Mouse (Mus musculus) fat pad, adult 2 months (tissue): Measurements from ENCODE around the gene Rab3a.

Experiments used
- DNase-seq: peaks from one replicate; pipeline ENCODE4 v3.0.0-alpha.2; 2011; ENCODE audit warnings: low read depth, low spot score; ENCODE audit errors: extremely low read depth

The Rab3a gene

GRCm38 (mm10) chr8:70741661-70742060 is 12.8 kb upstream of the Rab3a start:
- DNase-seq = no peak

- no peak for DNase-seq
Observed at GRCm38 (mm10) chr8:70742176-70742575, 12.3 kb upstream of the Rab3a start.

- DNase-seq = no peak
Observed at GRCm38 (mm10) chr8:70742981-70743655, 11.4 kb upstream of the Rab3a start.

- no peak for DNase-seq
Observed at GRCm38 (mm10) chr8:70743656-70744590, 10.6 kb upstream of the Rab3a start.

DNA sequence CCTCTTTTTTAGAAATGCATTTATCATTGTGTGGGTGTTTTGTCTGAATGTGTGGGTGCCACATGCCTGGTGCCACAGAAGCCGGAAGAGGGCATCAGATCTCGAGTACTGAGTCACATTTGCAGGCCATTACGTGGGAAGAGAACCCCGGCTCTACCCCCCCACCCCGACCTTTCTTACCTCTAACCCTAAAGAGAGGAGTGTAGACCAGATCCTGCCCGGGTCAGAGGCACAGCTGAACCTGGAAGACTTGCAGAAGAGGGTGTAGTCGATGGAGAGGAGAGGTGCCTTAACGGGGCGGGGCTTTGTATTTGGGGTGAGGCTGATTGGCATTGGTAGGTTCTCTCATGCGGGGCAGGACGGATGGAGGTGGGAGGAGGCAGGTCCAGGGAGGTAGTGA is 9.7 kb upstream of the Rab3a start:
- no peak for DNase-seq

DNA sequence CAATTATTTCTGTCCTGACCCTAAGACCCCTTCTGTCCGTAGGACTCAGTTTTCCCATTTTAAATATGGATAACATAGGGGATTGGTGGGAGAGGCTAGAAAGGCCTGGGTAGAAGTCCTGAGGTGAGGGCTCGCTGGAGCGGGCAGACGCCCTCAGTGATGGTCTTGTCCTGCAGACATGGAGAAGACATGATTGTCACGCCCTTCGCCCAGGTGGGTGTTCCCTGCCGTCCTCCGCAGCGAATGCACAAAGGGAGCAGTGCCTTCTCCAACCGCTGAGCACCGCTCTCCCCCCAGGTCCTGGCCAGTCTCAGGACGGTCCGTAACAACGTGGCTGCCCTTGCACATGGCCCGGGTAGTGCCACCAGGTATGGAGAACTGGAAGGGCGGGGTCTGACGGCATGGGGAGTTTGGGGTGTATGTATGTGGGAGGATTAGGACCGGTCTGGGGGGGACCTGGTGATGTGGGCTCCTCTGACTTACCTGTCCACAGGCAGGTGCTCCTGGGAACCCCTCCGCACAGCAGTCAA is 8.7 kb upstream of the Rab3a start:
- DNase-seq = no peak

- no peak for DNase-seq
Observed at GRCm38 (mm10) chr8:70746676-70747075, 7.8 kb upstream of the Rab3a start.

DNA sequence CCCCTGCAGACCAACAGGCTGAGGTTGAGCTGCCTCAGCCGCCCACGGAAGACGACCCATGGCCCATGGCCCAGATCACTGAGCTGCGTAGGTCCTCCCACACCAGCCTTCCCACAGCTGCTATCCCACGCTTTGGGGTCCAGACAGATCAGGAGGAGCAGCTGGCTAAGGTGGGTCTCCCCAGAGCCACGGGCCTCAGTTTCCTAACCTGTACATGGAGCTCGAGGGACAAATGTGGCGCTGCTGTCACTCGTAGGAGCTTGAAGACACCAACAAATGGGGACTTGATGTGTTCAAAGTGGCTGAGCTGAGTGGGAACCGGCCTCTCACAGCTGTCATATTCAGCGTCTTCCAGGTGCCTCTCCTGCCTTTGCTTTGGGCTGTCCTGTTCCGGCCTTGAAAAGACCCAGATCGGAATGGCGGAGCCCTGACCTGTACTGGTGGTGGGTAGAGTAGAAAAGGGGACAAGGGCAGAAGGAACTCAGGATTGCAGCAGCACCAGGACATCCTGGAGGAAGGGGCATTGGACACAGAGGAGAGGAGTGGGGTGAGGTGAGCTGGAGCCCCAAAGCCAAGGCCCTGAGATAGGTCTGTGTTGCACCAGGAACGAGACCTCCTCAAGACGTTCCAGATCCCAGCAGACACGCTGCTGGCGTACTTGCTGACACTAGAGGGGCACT is 7.1 kb upstream of the Rab3a start:
- DNase-seq = no peak

DNA sequence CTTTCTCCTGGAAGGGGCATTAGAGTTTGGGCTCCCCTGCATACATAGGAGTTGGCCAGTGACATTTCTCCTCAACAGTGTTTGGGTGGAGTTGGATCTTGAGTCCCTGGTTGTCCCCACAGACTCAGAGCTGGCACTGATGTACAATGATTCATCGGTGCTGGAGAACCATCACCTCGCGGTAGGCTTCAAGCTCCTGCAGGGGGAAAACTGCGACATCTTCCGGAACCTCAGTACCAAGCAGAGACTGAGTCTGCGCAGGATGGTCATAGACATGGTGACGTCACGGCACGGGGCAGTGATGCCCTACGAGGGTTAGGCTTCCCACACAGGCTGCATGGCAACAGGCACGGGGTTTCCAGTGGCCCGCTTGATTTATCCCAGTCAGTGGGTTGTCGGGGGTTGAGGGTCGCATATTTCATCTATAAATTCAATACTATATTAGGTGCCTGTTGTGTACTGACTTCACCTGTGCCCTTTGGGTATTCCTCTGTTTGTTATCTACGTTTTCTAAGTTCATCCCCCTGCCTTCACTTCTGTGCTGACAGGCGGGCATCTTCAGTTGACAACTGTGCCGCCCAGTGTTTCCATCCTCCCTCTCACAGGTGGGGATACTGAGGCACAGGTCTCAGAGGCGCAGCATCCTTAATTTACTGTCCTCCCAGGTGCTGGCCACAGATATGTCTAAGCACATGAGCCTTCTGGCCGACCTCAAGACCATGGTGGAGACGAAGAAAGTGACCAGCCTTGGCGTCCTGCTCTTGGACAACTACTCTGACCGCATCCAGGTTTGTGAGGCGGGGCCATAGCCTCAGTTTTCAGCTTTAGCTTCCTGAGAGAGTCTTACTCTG is 6.0 kb upstream of the Rab3a start:
- no peak for DNase-seq

GRCm38 (mm10) chr8:70749097-70749674 is 5.3 kb upstream of the Rab3a start:
- no peak for DNase-seq

DNA sequence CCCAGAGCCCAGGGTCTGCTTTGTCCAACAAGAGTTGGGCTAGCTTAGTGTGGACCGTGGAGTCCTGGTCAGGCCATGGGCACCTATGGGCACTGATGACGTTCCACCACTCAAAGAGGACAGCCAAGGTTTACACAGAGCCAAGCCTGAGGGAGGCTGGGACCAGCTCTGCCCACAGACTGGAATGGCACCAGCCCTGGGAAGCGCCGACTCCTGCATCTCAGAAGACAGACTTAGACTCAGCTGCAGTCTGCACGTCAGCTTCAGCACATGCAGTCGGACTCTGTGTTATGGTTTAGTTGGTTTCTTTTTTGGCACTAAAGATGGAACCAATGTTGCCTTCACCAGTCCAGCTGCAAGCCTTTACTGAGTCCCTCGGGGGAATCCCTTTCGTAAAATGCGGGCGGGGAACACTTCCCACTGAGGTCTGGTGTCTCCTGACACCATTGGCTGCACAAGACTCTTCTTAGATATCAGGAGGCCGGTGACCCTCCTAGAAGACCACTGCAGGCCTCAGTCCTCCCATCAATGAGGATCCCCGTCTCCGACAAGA is 4.3 kb upstream of the Rab3a start:
- DNase-seq = no peak

GRCm38 (mm10) chr8:70752000-70752764 is 2.3 kb upstream of the Rab3a start:
- DNase-seq = no peak

DNA sequence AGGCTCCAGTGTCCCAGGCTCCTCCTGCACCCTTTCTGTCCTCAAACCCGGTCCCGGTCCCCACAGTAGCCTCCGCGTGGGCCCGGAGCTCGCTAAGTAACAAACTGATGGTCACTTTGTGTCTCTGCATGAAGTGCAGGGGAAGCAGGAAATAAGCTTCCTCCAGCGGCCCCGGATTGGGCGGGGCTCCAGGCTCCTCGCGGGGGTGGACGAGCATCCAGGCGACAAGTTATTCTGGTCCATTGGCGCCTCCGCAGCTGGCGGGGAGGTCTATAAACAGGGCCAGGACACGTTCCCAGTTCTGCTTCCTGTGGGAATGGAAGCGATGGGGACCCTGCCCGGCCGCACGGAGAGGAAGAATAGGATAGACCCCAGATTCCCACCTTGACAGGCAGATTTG is 1.3 kb upstream of the Rab3a start:
- DNase-seq = no peak

DNA sequence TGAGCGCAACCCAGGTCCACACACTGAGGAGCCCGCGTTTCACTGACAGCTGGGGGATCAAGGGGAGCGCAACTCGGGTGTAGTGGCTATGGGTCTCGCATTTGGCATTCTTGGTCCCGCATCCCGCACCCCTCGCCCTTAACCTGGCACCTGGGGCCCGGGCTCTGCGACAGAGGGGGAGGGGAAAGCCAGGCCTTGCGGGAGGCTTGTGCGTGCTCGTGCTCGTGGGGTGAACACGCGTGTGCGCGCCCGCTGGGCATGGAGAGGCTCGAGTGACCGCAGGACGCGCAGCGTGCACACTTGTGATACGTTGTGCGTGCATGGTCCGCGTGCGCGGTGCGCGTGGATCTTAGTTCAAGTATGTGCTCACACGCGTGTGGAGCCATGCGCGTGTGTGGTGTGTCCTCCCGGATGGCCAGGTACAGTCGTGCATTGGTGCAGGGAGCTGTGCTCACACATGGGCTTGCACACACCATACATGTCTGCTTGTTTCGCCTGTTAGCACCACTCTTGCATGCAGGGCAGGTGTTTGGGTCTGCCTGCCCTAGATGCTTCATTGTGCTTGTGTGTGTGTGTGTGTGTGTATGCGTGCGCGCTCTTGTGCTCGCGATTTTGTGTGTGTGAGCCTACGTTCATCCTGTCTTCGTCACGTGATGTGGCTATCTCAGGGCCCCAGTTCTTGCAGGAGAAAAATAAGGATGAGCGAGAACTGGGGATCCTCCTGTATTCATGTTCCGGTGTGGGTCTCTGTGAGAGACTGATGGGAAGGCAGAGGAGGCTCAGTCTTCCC is 587 bp downstream of the Rab3a start:
- DNase-seq = no peak

DNA sequence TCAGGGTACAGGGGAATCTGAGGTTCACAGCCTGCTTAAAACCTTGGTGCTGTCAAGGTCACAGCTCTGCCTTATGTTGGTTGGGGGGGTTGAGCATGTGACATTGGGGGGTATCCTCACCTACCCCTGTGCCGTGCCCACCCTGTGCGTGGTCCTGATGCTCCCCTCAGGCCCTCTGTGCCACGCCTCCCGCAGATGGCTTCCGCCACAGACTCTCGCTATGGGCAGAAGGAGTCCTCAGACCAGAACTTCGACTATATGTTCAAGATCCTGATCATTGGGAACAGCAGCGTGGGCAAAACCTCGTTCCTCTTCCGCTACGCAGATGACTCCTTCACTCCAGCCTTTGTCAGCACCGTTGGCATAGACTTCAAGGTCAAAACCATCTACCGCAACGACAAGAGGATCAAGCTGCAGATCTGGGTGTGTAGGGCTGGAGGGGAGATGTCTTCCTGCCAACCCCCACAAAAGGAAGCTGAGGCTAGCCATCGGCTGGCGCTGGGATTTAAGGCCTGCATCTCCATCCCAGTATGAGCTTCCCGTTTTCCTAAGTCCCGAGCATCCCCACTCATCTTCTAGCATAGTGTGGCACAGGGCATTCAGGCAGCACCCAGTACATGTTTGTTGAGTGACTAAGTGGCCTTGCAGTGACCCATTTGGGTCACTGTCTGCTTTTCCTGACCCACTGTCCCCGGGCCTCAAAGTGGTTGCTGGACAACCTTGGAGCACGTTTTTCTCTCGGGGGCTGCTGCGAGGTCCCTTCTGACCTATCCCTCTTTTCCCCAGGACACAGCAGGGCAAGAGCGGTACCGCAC is 1.4 kb downstream of the Rab3a start:
- DNase-seq = no peak

DNA sequence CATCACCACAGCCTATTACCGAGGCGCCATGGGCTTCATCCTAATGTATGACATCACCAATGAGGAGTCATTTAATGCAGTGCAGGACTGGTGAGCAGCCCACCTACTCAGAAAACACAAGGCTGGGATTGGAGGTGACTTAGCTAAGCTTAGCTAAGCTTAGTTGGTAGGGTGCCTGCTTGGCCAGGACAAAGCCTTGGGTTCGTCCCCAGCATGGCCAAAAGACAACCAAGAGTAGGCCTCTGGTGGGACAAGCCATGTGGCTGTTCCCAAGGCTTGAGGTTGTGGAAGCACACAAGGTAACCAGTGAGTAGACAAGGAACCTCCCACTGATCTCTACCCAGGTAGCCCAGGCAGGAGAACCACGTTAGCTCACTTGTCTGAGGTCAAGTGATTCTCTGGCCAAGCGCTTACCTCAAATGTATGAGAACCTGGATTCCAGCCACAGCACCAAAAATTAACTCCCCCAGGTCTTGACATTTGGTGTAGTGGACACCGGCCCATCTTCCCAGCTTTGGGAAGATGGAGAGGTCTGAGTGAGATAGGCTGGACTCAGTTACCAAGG is 2.1 kb downstream of the Rab3a start:
- DNase-seq = no peak
